Mouse (Mus musculus) MEL (cell line): ENCODE results near the gene Rasa1. TPM values are rescaled to one million over a fixed set of nuclear protein-coding genes. Genes with fewer than 3 reads are reported as not detected.

Experiments used
- DNase-seq: peaks from one replicate; pipeline ENCODE4 v3.0.0; 2011; ENCODE audit warnings: low read depth, low spot score
- H3K27ac ChIP-seq: 2 replicates; pipeline ENCODE4 v1.5.1; 2012; ENCODE audit warnings: low read depth, mild to moderate bottlenecking, control low read depth, low read length, moderate library complexity; ENCODE audit not compliant: control insufficient read depth
- H3K27me3 ChIP-seq, 2 experiments: fragments of 150-350 bp in 1 of 2; sonication (generic) in 1 of 2; 2 replicates each; pipeline ENCODE4 v1.6.1; 2012; ENCODE audit warnings: low read length in 2 of 2, mild to moderate bottlenecking in 2 of 2, improper control_type of control experiment in 1 of 2, moderate library complexity in 1 of 2; ENCODE audit not compliant: insufficient read depth in 2 of 2, control insufficient read depth in 1 of 2
- H3K36me3 ChIP-seq, 2 experiments: 2 replicates each; pipeline ENCODE4 v1.6.1; 2012 to 2014; ENCODE audit warnings: low read length in 2 of 2, improper control_type of control experiment in 1 of 2, inconsistent platforms in 1 of 2, mild to moderate bottlenecking in 1 of 2; ENCODE audit not compliant: insufficient read depth in 2 of 2, control insufficient read depth in 1 of 2
- H3K4me1 ChIP-seq, 2 experiments: fragments of 150-350 bp in 1 of 2; sonication (generic) in 1 of 2; 2 replicates each; pipeline ENCODE4 v1.6.1; 2012; ENCODE audit warnings: low read length in 2 of 2, improper control_type of control experiment in 1 of 2, mild to moderate bottlenecking in 1 of 2; ENCODE audit not compliant: insufficient read depth in 2 of 2, control insufficient read depth in 1 of 2
- H3K4me3 ChIP-seq, 2 experiments: fragments of 150-350 bp in 1 of 2; sonication (generic) in 1 of 2; 2 replicates each; pipeline ENCODE4 v1.5.1; 2012; ENCODE audit warnings: low read depth in 2 of 2, low read length in 2 of 2, mild to moderate bottlenecking in 2 of 2, moderate library complexity in 2 of 2, control low read depth in 1 of 2, improper control_type of control experiment in 1 of 2; ENCODE audit not compliant: control insufficient read depth in 1 of 2, insufficient read depth in 1 of 2
- H3K79me2 ChIP-seq: 2 replicates; pipeline ENCODE4 v1.6.1; 2012; ENCODE audit warnings: mild to moderate bottlenecking, low read length, moderate library complexity; ENCODE audit not compliant: control insufficient read depth, poor library complexity, insufficient read depth
- H3K9ac ChIP-seq: 2 replicates; pipeline ENCODE4 v1.6.1; 2012; ENCODE audit warnings: low read depth, mild to moderate bottlenecking, control low read depth, low read length, moderate library complexity; ENCODE audit not compliant: control insufficient read depth, poor library complexity, severe bottlenecking
- H3K9me3 ChIP-seq: fragments of 150-350 bp; sonication (generic); replicated peaks from 2 replicates; pipeline ENCODE4 v1.6.1; 2012; ENCODE audit warnings: mild to moderate bottlenecking, low read length, improper control_type of control experiment, moderate library complexity; ENCODE audit not compliant: insufficient read depth
- BHLHE40 ChIP-seq: IDR thresholded peaks from 2 replicates; pipeline ENCODE4 v1.6.1; 2012; ENCODE audit warnings: low read depth, mild to moderate bottlenecking, inconsistent platforms, low read length, improper control_type of control experiment, borderline replicate concordance
- CHD1 ChIP-seq: IDR thresholded peaks from 2 replicates; pipeline ENCODE4 v1.6.1; 2012; ENCODE audit warnings: low read depth, mild to moderate bottlenecking, inconsistent platforms, low read length, improper control_type of control experiment
- CHD2 ChIP-seq: IDR thresholded peaks from 2 replicates; pipeline ENCODE4 v1.6.1; 2011; ENCODE audit warnings: low read length, improper control_type of control experiment
- CTCF ChIP-seq, 3 experiments: IDR thresholded peaks in 2 of 3; conservative IDR thresholded peaks in 1 of 3; 2 replicates each; pipeline ENCODE4 v1.5.1; 2011 to 2012; ENCODE audit warnings: low read length in 3 of 3, low read depth in 2 of 3, mild to moderate bottlenecking in 2 of 3, improper control_type of control experiment in 1 of 3, inconsistent platforms in 1 of 3, mixed read lengths in 1 of 3, moderate library complexity in 1 of 3; ENCODE audit not compliant: control insufficient read depth in 1 of 3, insufficient read depth in 1 of 3, poor library complexity in 1 of 3, severe bottlenecking in 1 of 3
- EP300 ChIP-seq, 2 experiments: IDR thresholded peaks; 2 replicates each; pipeline ENCODE4 v1.6.1; 2011; ENCODE audit warnings: improper control_type of control experiment in 2 of 2, low read length in 2 of 2, low read depth in 1 of 2, mild to moderate bottlenecking in 1 of 2
- GABPA ChIP-seq: IDR thresholded peaks from 2 replicates; pipeline ENCODE4 v1.6.1; 2012; ENCODE audit warnings: low read depth, mild to moderate bottlenecking, inconsistent platforms, low read length, improper control_type of control experiment, moderate library complexity
- GATA1 ChIP-seq: IDR thresholded peaks from 2 replicates; pipeline ENCODE4 v1.6.1; 2011; ENCODE audit warnings: low read depth, low read length, improper control_type of control experiment
- HCFC1 ChIP-seq: IDR thresholded peaks from 2 replicates; pipeline ENCODE4 v1.6.1; 2012; ENCODE audit warnings: low read depth, mild to moderate bottlenecking, inconsistent platforms, low read length, improper control_type of control experiment, moderate library complexity
- JUND ChIP-seq: IDR thresholded peaks from 2 replicates; pipeline ENCODE4 v1.6.1; 2011; ENCODE audit warnings: low read depth, mild to moderate bottlenecking, improper control_type of control experiment, low read length
- KAT2A ChIP-seq: conservative IDR thresholded peaks from 2 replicates; pipeline ENCODE4 v1.6.1; 2012; ENCODE audit warnings: low read depth, low read length, improper control_type of control experiment, inconsistent platforms
- MAFK ChIP-seq: IDR thresholded peaks from 2 replicates; pipeline ENCODE4 v1.6.1; 2011; ENCODE audit warnings: low read depth, mild to moderate bottlenecking, low read length, improper control_type of control experiment, borderline replicate concordance
- MAX ChIP-seq: IDR thresholded peaks from 2 replicates; pipeline ENCODE4 v1.6.1; 2011; ENCODE audit warnings: low read length, improper control_type of control experiment
- NELFE ChIP-seq: IDR thresholded peaks from 2 replicates; pipeline ENCODE4 v1.6.1; 2011; ENCODE audit warnings: low read depth, low read length, improper control_type of control experiment
- NRF1 ChIP-seq: IDR thresholded peaks from 2 replicates; pipeline ENCODE4 v1.6.1; 2014; ENCODE audit warnings: low read depth, mild to moderate bottlenecking, inconsistent platforms, low read length, improper control_type of control experiment, moderate library complexity; ENCODE audit not compliant: poor library complexity, insufficient read depth, severe bottlenecking
- POLR2AphosphoS2 ChIP-seq: IDR thresholded peaks from 2 replicates; pipeline ENCODE4 v1.6.1; 2011; ENCODE audit warnings: low read length, improper control_type of control experiment
- RCOR1 ChIP-seq: IDR thresholded peaks from 2 replicates; pipeline ENCODE4 v1.6.1; 2012; ENCODE audit warnings: low read depth, mild to moderate bottlenecking, inconsistent platforms, low read length, improper control_type of control experiment
- SMC3 ChIP-seq: IDR thresholded peaks from 2 replicates; pipeline ENCODE4 v1.6.1; 2011; ENCODE audit warnings: low read depth, low read length, improper control_type of control experiment
- USF2 ChIP-seq, 2 experiments: IDR thresholded peaks; 2 replicates each; pipeline ENCODE4 v1.6.1; 2011 to 2012; ENCODE audit warnings: improper control_type of control experiment in 2 of 2, low read length in 2 of 2, borderline replicate concordance in 1 of 2, inconsistent platforms in 1 of 2, low read depth in 1 of 2, mild to moderate bottlenecking in 1 of 2; ENCODE audit not compliant: insufficient read depth in 1 of 2
- ZKSCAN1 ChIP-seq: IDR thresholded peaks from 2 replicates; pipeline ENCODE4 v1.6.1; 2012; ENCODE audit warnings: low read depth, mild to moderate bottlenecking, inconsistent platforms, low read length, improper control_type of control experiment, moderate library complexity
- ZMIZ1 ChIP-seq: IDR thresholded peaks from 2 replicates; pipeline ENCODE4 v1.6.1; 2012; ENCODE audit warnings: low read depth, mild to moderate bottlenecking, inconsistent platforms, low read length, improper control_type of control experiment, moderate library complexity
- ZNF384 ChIP-seq: IDR thresholded peaks from 2 replicates; pipeline ENCODE4 v1.6.1; 2012; ENCODE audit warnings: low read depth, mild to moderate bottlenecking, inconsistent platforms, low read length, improper control_type of control experiment
- polyA plus RNA-seq, 2 experiments: library from polyadenylated mRNA; stranded (reverse) in 1 of 2; unstranded in 1 of 2; fragments of >175 nt in 1 of 2; fragments of >200 nt in 1 of 2; gene quantifications; 2 replicates each; pipeline versions ENCODE4 v1.2.1 to v1.2.4; 2012; ENCODE audit warnings: low replicate concordance in 2 of 2, low read depth in 1 of 2; ENCODE audit not compliant: insufficient read length in 2 of 2, insufficient read depth in 1 of 2, missing spikeins in 1 of 2
- total RNA-seq: library from RNA; depleted of rRNA; stranded (reverse); fragments of 300-350 nt; gene quantifications from 2 replicates; pipeline ENCODE4 v1.2.3, GENCODE M21; 2012

The Rasa1 gene
- total and polyA plus RNA-seq, 3 experiments = 14.0 to 22.3 TPM; not detected in 1

- Histone ChIP-seq H3K27me3 (no peaks in the 10 kb centered on the region), H3K9me3 (no peaks in the 10 kb centered on the region), H3K9ac (no peak overlapping the region), H3K36me3 (peaks cover 8 to 40% of the 10 kb centered on the region in 2 experiments), H3K27ac (no peak overlapping the region), H3K4me1 (no peaks in the 10 kb centered on the region), H3K4me3 (no peak overlapping the region), H3K79me2 (no peaks in the 10 kb centered on the region)
- TF ChIP-seq GATA1 (peak; percentile 23; the same call in 1 of the 2 replicates), GABPA (no peak)
- no peak for DNase-seq
Measured at GRCm38 (mm10) chr13:85218656-85219055, 70.3 kb downstream of the Rasa1 start.

GRCm38 (mm10) chr13:85210353-85210752, 78.6 kb downstream of the Rasa1 start:
- no peaks in the 10 kb centered on the region for H3K4me1 ChIP-seq
- TF ChIP-seq CHD2 (no peak), BHLHE40 (no peak), RCOR1 (no peak)
- no peak overlapping the region for H3K4me3 ChIP-seq
- H3K79me2 ChIP-seq = no peaks in the 10 kb centered on the region
- H3K9ac ChIP-seq = no peak overlapping the region
- DNase-seq = no peak
- no peaks in the 10 kb centered on the region for H3K27me3 ChIP-seq
- no peaks in the 10 kb centered on the region for H3K9me3 ChIP-seq
- no peak overlapping the region for H3K27ac ChIP-seq
- H3K36me3 ChIP-seq = peaks cover 0 to 39% of the 10 kb centered on the region in 2 experiments; a peak in 2 of 4 replicates

GRCm38 (mm10) chr13:85208656-85209055, 80.3 kb downstream of the Rasa1 start:
- Histone ChIP-seq H3K79me2 (no peaks in the 10 kb centered on the region), H3K36me3 (peaks cover 0 to 31% of the 10 kb centered on the region in 2 experiments; a peak in 2 of 4 replicates), H3K4me1 (no peaks in the 10 kb centered on the region), H3K27me3 (no peaks in the 10 kb centered on the region), H3K4me3 (no peak overlapping the region), H3K27ac (no peak overlapping the region), H3K9me3 (no peaks in the 10 kb centered on the region), H3K9ac (no peak overlapping the region)
- no peak for DNase-seq
- TF ChIP-seq KAT2A (no peak), HCFC1 (no peak), ZNF384 (no peak), ZMIZ1 (no peak), GATA1 (no peak), CHD1 (no peak), USF2 (IDR thresholded peaks at IDR 0.05; ENCODE audit: borderline replicate concordance in 1 of 2, insufficient read depth in 1 of 2, low read depth in 1 of 2, low read length in 2 of 2) (no peak), MAFK (no peak), SMC3 (no peak), CTCF (IDR thresholded peaks at IDR 0.05 in 2 of 3, conservative IDR thresholded peaks at IDR 0.05 in 1 of 3; ENCODE audit: control insufficient read depth in 1 of 3, insufficient read depth in 1 of 3, low read depth in 2 of 3, low read length in 3 of 3, poor library complexity in 1 of 3, severe bottlenecking in 1 of 3) (no peak), JUND (no peak), ZKSCAN1 (no peak), NRF1 (no peak), MAX (no peak), POLR2AphosphoS2 (no peak), NELFE (no peak), EP300 (IDR thresholded peaks at IDR 0.05; ENCODE audit: low read depth in 1 of 2, low read length in 2 of 2) (no peak)
